Mouse (Mus musculus): ENCODE results near the gene Urgcp.

DNA sequence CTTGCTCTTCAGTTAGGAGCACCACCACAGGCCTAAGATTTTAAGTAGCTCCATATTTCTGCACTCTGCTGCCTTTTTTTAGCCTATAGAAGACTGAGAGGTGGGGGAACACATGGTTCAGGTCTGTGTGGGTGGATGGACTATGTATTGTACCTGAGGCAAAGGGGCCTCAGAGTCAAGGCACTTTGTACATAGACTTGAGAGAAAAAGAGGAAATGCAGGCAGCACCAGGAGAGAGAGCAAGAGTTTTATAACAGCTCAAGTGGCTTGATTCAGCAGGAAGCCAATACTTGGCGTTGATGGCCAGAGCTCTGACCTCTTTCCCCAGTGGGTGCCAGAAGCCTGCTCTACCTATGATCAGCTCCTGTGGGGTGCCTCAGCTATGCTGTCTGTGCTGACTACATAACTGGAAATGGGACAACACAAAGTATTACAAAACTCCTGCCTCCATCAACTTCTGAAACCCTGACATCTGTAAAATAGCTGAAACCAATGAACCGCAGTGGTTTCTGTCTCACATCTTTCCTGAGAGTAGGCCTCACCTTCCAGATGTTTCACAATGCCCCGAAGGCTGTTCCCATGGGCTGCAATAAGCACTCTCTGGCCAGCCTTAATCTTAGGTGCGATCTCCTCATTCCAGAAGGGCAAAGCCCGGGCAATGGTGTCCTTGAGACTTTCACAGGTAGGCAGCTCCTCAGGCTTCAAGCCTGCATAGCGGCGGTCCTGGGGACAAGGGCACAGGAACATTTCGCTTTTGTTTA is 40.5 kb upstream of the Urgcp start:
- TF ChIP-seq CTCF (IDR thresholded peaks at IDR 0.05; ENCODE audit: low read depth) (no peak), EP300 (IDR thresholded peaks at IDR 0.05; ENCODE audit: low read depth) (no peak)
